Mouse (Mus musculus) CD4-positive, CD25-positive, alpha-beta regulatory T cell, adult 2 months (primary cell): Measurements from ENCODE around the gene Tmem201.

Experiments
- DNase-seq: peaks from one replicate; pipeline ENCODE4 v3.0.0-alpha.2; 2012; ENCODE audit warnings: low read depth, low spot score

Gene Tmem201

DNA sequence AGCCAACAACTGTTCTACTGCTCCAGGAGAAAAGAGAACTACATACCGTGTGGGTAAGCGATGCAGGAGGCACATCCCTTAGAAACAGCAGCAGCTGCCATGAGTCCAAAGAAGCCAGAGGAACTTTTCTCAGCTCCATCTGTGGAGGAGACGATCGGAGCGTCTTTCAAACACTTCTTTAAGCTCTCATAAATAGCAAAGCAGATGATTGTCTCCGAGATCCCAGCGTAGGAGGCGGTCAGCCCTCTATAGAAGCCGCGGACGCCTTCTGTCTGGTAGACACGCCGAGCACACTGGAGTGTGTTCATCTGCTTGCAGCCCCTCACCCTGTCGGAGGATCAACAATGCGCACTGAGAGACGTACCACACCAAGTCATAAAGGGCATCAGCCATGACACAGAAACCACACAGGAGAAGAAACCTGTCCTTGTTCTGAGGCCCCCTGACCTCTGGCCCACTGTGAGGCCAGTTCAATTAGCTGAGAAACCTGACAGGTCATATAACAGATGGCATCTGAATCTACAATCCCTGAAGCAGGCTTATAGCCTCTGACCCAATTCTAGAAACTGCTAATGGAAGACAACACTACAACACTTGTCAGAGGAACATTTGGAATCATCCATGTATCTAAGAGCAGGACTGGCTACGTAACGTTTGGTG, 11.3 kb upstream of the Tmem201 start:
- no peak for DNase-seq

DNA sequence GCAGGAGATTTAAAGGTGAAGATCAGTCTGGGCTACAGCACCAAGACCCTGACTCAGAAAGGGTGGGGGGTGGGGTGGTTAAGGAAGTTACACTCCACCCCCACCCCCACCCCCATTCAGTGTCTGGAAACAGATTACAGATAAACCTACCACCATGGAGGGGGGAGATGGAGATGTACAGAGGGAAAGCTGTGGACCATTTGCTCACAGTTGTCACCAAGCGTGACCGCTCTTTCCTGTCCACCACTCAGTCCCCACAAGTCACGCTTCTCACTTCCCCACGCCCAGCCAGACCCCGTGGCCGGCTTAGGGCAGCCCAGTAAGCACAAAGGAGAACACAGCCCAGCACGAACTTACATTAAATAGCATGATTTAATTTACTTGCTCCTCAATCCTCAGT, 6.3 kb upstream of the Tmem201 start:
- DNase-seq = no peak

- DNase-seq = no peak
Measured at GRCm38 (mm10) chr4:149742011-149742530, 4.2 kb upstream of the Tmem201 start.

GRCm38 (mm10) chr4:149740301-149740700, 2.5 kb upstream of the Tmem201 start:
- DNase-seq = no peak

- no peak for DNase-seq
Measured at GRCm38 (mm10) chr4:149739478-149739877, 1.6 kb upstream of the Tmem201 start.

- no peak for DNase-seq
Measured at GRCm38 (mm10) chr4:149736581-149736980, 1.3 kb downstream of the Tmem201 start.

GRCm38 (mm10) chr4:149735624-149736250, 2.1 kb downstream of the Tmem201 start:
- DNase-seq = no peak

- DNase-seq = no peak
Measured at GRCm38 (mm10) chr4:149734730-149735475, 2.9 kb downstream of the Tmem201 start.

DNA sequence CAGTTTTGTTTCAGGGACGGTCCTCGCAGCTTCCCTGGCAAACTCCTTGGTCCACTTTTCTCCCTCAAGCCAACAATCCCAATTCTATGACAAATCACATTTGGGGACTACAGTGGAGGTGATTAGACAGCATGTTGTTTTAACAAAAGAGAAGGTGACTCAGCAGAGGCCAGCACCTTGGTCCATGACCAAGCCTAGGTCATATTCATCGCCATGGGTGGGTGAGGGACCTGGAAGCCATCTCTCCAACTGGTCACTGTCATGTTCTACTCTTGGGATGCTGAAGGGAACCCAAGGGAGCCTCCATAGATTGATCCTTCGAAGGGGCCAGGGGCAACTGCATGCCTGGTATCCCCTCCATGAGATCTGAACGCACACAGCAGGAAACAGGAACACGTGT, 3.6 kb downstream of the Tmem201 start:
- DNase-seq = no peak

GRCm38 (mm10) chr4:149733748-149734147, 4.1 kb downstream of the Tmem201 start:
- no peak for DNase-seq

DNA sequence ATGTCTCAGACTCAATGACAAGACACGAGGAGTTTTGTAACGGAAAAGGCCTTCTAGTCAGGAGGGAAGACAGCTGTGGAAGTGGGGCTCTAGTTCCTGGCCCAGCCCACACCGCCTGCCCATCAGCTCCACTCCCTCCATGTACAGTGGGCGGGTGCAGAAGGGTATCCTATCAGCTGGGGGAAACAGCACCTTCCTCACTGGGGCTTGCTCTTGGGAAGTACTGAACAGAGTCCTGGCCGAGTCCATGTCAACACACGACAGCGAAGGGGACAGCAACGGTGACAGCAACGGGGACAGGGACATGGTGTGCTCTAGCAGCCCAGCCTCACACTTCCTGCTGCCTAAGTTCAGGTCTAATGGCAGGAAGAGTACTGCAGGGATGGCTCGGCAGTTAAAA, 5.0 kb downstream of the Tmem201 start:
- no peak for DNase-seq

GRCm38 (mm10) chr4:149732313-149732712, 5.5 kb downstream of the Tmem201 start:
- DNase-seq = no peak

GRCm38 (mm10) chr4:149730827-149731226, 7.0 kb downstream of the Tmem201 start:
- no peak for DNase-seq

- DNase-seq = peak; percentile 32
Measured at GRCm38 (mm10) chr4:149728810-149729209, 9.0 kb downstream of the Tmem201 start.

DNA sequence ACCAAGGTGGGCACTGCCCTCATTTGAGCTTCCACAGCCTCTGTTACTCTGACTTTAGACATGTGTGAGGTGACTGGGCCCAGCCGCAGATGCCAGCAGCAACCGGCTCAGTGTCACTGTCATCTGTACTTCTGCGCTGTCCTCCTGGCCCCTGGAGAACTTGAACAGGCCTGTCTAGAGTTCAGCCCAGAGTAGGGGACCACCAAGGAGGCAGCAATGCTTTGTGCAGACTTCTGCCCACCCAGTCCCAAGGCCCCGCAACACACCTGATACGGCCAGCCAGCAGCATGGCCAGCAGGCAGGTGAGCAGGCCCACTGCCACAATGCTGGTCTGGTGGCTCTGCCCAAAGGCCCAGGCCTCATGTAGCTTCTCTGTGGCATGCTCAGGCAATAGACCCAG, 10.2 kb downstream of the Tmem201 start:
- DNase-seq = no peak

GRCm38 (mm10) chr4:149725661-149726350, 12.0 kb downstream of the Tmem201 start:
- peak; percentile 69 for DNase-seq

DNA sequence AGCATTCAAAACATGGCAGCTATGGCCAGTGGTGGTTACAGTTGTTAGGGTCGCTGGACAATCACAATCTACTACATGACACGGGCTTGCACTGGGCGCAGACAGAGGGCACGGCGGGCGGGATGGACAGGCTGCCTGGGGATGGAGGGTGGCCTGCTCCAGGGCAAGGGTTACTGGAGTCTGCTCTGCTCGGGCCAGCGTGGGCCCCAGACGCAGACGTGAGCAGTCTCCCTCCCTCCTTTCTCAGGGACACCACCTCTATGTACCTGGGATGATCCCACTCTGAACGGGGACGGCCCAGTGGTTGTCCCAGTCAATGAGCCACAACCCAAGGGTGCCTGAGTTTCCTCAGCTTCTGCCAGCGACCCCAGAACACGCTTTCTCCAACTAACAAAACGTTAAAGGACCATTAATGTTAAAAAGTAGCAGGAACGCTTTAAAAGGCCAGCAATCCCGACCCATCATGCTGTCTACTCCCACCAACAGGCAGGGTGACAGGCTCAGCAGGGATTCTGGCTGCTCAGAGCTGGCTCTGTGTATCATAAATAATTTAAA, 12.9 kb downstream of the Tmem201 start:
- DNase-seq = no peak

GRCm38 (mm10) chr4:149723855-149724731, 13.8 kb downstream of the Tmem201 start:
- DNase-seq = peak; percentile 76

- no peak for DNase-seq
Measured at GRCm38 (mm10) chr4:149723021-149723390, 14.8 kb downstream of the Tmem201 start.

DNA sequence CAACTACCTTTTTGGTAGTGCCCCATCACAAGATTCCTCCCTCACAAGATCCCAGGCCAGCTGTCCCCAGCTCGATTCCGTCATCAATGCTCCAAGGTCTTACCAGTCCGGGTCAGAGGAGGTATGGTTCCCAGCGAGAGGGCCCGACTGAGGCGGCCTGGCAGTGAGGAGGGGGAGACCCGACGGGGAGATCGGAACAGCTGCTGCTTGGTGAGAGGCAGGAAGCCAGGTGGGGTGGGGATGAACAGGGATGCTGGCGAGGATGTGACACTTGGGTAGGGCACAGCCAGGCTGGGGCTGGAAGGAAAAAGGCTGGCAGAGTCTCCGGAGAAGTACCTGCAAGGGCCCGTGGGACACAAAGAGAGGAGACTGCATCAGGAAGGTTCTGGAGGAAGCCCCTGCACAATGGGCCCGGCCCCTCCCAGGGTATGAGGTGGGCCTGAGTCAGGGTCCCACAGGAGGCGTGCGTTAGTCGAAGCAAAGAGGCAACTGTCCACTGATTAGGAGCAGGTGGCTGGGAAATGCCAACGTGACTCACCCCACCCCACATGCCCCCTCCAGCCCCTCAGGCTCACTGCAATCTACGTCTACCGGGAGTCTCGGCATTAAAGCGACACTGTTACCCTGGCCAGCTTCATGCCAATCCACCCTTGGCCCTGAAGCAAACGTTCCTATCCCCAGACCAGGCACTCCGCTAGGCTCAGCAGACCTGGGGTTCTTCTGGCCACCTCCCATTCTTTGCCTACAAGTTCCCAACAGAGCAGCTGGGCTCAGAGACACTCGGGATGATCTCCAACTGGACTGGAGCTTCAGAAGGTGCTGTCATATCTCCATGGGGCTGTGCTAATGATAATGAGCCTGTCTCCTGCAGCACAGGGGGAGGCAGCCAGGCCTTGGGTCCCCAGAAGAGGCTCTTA, 15.5 kb downstream of the Tmem201 start:
- DNase-seq = no peak
